Mouse (Mus musculus) cerebellum, postnatal 14 days (tissue): ENCODE measurements around the gene Lactbl1.

Experiments
- DNase-seq, 2 experiments: peaks; one replicate each; pipeline ENCODE4 v3.0.0; 2021; ENCODE audit warnings: mixed read lengths in 2 of 2

The Lactbl1 gene

DNA sequence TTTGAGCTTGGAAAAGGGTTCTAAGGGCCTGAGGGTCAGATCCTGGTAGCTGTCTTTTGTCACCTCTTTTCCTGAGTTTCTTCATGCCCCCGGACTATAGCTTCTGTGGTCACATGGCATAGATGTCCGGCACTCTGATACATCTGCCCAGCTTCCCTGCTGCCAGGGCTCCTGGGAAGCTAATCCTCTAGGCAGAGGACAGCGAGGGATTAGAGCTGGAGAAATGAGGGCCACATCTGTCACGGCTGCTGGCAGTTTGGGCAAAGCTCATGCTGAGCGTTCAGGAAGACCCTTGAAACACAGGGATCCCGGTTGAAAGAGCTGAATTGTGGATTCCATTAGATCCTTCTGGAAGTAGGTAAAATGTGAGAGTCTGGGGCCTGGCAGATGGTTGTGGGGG, at the start of gene Lactbl1:
TSS of gene Lactbl1 (plus strand) at position 234 of the 400 bp plus-strand sequence.
- DNase-seq, result no peak

DNA sequence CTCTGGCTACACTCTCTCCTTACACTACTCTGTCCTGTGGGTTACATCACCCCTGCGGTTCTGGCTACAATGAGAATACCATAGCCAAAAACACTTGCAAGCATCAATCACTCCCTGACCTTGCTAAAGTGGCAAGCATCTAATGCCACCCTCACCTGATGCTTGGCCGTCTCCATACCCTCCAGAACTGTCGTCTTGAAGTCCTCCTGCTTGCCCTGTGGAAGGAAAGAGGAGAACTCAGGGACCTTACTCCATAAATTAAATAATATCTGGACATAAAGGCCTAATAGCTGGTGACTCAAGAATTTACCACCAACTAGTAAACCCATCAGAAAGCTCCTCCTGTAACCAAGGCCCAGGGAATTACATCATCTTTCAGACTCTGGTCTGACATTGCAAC, 40.5 kb upstream of the Lactbl1 start:
- DNase-seq, result no peak

DNA sequence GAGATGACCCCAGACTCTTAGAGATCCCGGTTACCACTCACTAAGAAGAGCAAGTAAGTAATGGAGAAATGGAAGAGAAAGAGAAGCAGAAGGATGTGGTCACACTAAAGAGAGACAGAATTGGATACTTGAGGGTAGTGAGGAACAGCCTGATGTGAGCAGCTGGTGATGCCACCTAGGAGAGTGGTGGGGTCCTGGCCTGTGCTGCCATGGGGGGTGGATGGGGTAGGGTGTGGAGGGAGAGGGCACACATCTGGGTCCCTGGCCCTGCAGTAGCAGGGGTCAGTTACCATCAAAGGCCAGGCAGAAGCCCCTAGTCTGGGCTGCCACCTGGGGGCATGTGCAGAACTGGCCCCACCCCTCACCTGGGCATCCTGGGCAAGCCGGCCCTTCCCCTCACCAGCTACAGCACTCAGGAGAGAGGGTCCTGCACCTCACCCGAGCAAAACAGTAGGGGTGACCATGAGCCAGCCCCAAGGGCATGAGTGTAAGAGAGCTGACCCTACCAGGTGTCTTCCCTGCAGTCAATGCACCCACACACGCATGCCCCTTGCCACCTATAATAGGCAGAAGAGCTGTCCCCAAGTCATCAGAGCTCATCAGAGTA, 35.1 kb upstream of the Lactbl1 start:
- no peak for DNase-seq

GRCm38 (mm10) chr4:136588003-136588402, 34.4 kb upstream of the Lactbl1 start:
- no peak for DNase-seq

DNA sequence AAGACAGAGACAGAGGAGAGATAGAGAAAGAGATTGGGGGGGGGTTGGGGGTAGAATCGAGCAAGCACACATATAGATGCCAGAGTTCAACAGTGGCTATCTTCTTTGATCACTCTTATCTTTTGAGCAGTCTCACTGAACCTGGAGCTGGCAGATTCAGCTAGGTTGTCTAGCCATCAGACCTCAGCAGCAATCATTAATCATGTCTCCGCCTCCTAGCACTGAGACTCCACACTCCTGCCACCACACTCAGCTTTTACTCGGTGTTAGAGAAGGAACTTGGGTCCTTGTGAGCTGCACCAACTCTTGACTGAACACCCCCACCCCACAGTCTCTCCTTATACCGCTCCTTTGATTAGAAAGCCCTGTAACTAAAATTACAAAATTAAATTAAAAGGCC, 30.3 kb upstream of the Lactbl1 start:
- DNase-seq, result no peak

GRCm38 (mm10) chr4:136594006-136594405, 28.4 kb upstream of the Lactbl1 start:
- DNase-seq, result no peak

- no peak for DNase-seq
These were observed 27.2 kb upstream of the Lactbl1 start for GRCm38 (mm10) chr4:136595221-136595620.

GRCm38 (mm10) chr4:136598268-136598876, 24.0 kb upstream of the Lactbl1 start:
- no peak for DNase-seq

- DNase-seq, result no peak
These were observed 22.6 kb upstream of the Lactbl1 start for GRCm38 (mm10) chr4:136599869-136600268.

DNA sequence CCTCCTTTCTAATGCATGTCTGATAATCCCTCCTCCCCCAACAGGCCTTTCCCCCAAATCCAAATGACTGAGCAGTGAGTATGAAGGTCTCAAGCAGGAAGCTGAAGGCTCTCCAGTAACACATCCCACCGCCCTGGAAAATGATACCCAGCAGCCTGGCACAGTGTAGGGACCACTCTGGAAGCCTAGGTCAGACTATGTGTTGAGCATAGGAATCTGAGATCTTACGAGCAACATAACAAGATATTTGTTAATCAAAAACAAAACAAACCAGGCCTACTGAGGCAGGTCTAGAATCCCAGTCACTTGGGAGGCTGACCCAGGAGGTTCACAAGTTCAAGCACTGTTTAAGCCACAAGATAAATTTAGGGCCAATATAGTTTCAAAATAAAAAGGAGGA, 21.9 kb upstream of the Lactbl1 start:
- DNase-seq, result no peak

DNA sequence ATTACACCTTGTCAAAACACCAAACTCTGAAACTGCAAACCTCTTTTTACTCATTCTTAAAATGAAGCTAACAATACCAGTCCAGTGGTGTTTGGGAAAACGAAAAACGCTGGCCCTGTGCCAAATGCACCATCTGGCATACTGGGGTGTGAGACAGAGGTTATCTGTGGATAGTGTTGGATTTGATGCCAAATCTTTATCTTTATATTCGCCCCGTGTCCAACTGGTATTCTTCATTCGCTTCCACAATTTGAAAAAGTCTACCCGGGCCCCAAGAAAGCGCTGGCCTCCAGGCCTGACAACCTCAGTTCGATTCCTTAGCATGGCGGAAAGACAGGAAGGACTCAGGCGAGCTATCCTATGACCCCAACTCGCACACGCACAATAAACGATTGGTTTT, 20.9 kb upstream of the Lactbl1 start:
- peak; percentile 81 to 87 for DNase-seq

DNA sequence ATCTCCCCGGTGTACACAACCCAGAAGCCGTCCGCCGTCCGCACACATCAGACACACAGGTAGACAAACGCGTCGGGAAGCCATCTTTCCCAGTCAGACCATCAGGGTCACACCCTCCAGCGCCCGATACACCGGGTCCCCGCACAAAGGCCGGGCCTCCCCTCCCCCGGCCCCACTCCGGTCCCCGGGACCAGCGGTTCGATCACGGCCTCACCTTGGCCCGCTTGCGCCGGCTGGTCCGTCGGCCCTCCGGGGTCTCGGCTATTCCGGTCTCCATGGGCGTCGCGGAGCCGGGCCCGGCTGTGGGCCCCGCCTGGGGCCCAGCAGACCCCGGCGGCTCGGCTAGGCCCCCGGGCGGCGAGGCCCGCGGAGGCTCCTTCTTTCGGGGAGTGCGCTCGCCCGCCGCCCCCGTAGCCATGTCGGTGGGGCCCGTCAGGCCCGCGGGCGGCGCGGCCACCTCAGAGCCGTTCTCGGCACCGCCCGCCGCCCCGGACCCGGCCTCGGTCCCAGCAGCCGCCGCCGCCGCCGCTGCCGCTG, 20.3 kb upstream of the Lactbl1 start:
- DNase-seq, result peak; percentile 60 to 63

- peak; percentile 98 to 99 for DNase-seq
These were observed 19.9 kb upstream of the Lactbl1 start, which contains the start of gene Kdm1a for GRCm38 (mm10) chr4:136602568-136602967. Gene Kdm1a, minus strand, starts transcription at chr4:136602723.

GRCm38 (mm10) chr4:136605756-136606485, 16.5 kb upstream of the Lactbl1 start:
- no peak for DNase-seq

DNA sequence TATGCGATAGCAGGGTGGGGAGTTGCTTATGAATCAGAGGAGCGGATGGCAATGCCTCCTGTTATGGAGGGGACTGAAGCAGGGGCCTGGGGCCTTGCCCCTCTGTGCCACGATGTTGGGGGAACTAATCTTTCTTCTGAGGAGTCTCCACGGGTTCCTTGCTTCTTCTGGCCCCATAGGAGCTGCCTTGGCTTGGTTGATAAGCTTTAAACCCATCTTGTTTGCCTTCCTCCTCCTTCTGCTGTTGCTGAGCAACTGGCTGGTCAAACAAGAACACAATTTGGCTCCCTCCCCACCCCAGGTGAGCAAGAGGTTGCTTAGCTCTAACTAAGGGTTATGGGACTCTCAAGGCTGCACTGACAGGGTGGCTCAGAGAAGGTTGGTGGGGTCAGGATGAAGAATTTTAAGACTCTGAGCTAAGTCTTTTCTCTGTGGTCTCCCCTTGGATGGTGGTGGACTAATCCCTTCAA, 12.0 kb upstream of the Lactbl1 start, which contains the start of gene Tex46:
TSS of gene Tex46 (plus strand) at position 51 of the 470 bp plus-strand sequence.
- DNase-seq, result no peak

DNA sequence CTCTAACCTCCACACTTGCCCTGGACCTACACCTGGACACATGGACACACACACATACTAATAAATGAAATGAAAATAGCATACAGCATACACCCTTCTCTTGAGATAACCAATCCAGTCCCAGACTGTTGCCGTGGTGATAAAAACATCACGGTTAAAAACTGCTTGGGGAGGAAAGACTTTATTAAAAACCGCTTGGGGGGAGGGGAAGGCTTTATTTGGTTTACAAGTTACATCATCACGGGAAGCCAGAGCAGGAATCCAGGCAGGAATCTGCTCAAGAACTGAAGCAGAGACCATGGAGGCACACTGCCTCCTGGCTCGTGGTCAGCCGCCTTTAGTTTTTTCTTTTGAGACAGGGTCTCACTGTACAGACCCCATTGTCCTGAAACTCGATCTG, 8.8 kb upstream of the Lactbl1 start:
- no peak for DNase-seq

GRCm38 (mm10) chr4:136621336-136621735, 1.1 kb upstream of the Lactbl1 start:
- DNase-seq, result peak; percentile 82 to 87

GRCm38 (mm10) chr4:136621956-136622355, 465 bp upstream of the Lactbl1 start:
- DNase-seq, result peak; percentile 47 to 61

GRCm38 (mm10) chr4:136626590-136626989, 4.2 kb downstream of the Lactbl1 start:
- DNase-seq, result no peak

- peak; percentile 58 to 74 for DNase-seq
These were observed 9.0 kb downstream of the Lactbl1 start for GRCm38 (mm10) chr4:136631237-136631994.

DNA sequence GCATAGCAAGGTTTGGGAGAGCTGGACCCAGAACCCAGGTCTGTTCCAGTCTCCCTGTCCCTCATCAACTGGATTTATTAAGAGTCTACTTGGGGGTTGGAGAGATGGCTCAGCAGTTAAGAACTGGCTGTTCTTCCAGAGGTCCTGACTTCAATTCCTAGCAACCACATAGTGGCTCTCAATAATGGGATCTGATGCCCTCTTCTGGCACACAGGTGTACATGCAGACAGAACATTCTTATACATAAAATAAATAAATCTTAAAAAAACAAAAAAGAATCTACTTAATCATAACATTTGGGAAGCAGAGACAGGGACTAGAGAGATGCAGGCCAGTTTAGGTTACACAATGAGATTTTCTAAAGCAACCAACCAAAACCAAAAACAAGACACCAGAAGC, 13.6 kb downstream of the Lactbl1 start:
- no peak for DNase-seq

DNA sequence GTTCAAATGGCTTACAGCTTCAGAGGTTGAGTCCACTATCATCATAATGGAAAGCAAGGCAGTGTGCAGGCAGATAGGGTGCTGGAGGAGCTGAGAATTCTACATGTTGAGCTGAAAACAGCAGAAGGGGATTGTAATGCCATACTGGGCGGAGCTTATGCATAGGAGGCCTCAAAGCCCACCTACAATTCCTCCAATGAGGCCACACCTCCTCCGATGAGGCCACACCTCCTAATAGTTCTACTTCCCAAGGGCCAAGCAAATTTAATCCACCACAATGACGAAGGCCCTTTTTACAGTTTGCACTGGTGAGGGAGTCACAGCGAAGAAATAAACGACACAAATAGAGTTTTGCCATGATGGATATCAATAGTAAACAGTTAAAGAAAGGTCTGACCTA, 14.1 kb downstream of the Lactbl1 start:
- no peak for DNase-seq
